Mouse (Mus musculus): Measurements from ENCODE around the gene Prok2. TPM values are rescaled to one million over a fixed set of nuclear protein-coding genes. Genes with fewer than 3 reads are reported as not detected.

The Prok2 gene
- total RNA-seq, 2 experiments from 2014 or later, result 0.49 to 0.82 TPM

GRCm38 (mm10) chr6:99692916-99693841 is 33.0 kb downstream of the Prok2 start:
- peak in 1 of 2 experiments; percentile 35 for DNase-seq (ENCODE audit: extremely low spot score in 1 of 2, low spot score in 1 of 2)

- DNase-seq (ENCODE audit: extremely low spot score in 1 of 2, low spot score in 1 of 2), result peak; percentile 28 to 51
Observed at GRCm38 (mm10) chr6:99692206-99692915, 33.8 kb downstream of the Prok2 start, which contains the start of gene Gpr27. Gpr27 (plus strand) TSS chr6:99692679.

- DNase-seq (ENCODE audit: extremely low spot score in 1 of 2, low spot score in 1 of 2), result no peak
Observed at GRCm38 (mm10) chr6:99691666-99692205, 34.5 kb downstream of the Prok2 start.

GRCm38 (mm10) chr6:99688513-99688912 is 37.7 kb downstream of the Prok2 start:
- no peak for DNase-seq (ENCODE audit: extremely low spot score in 1 of 2, low spot score in 1 of 2)

- DNase-seq (ENCODE audit: extremely low spot score in 1 of 2, low spot score in 1 of 2), result no peak
Observed at GRCm38 (mm10) chr6:99684899-99685298, 41.3 kb downstream of the Prok2 start.

GRCm38 (mm10) chr6:99683974-99684373 is 42.2 kb downstream of the Prok2 start:
- no peak for DNase-seq (ENCODE audit: extremely low spot score in 1 of 2, low spot score in 1 of 2)

GRCm38 (mm10) chr6:99678108-99678507 is 48.1 kb downstream of the Prok2 start:
- DNase-seq (ENCODE audit: extremely low spot score in 1 of 2, low spot score in 1 of 2), result no peak

- DNase-seq (ENCODE audit: extremely low spot score in 1 of 2, low spot score in 1 of 2), result no peak
Observed at GRCm38 (mm10) chr6:99677325-99677724, 48.9 kb downstream of the Prok2 start.

- DNase-seq (ENCODE audit: extremely low spot score in 1 of 2, low spot score in 1 of 2), result no peak
Observed at GRCm38 (mm10) chr6:99674482-99674881, 51.7 kb downstream of the Prok2 start.

GRCm38 (mm10) chr6:99671768-99672167 is 54.4 kb downstream of the Prok2 start:
- DNase-seq (ENCODE audit: extremely low spot score in 1 of 2, low spot score in 1 of 2), result no peak

GRCm38 (mm10) chr6:99670481-99671119 is 55.6 kb downstream of the Prok2 start:
- DNase-seq (ENCODE audit: extremely low spot score in 1 of 2, low spot score in 1 of 2), result peak in 1 of 2 experiments; percentile 50

- peak; percentile 81 to 82 for DNase-seq (ENCODE audit: extremely low spot score in 1 of 2, low spot score in 1 of 2)
Observed at GRCm38 (mm10) chr6:99669481-99670325, 56.5 kb downstream of the Prok2 start.

GRCm38 (mm10) chr6:99667290-99667689 is 58.9 kb downstream of the Prok2 start:
- DNase-seq (ENCODE audit: extremely low spot score in 1 of 2, low spot score in 1 of 2), result no peak

- DNase-seq (ENCODE audit: extremely low spot score in 1 of 2, low spot score in 1 of 2), result no peak
Observed at GRCm38 (mm10) chr6:99666318-99667171, 59.6 kb downstream of the Prok2 start, which contains the start of the genes Eif4e3 and Gm20696. Eif4e3 (minus strand) TSS chr6:99666771. Gm20696 (minus strand) TSS chr6:99666797.

- DNase-seq (ENCODE audit: extremely low spot score in 1 of 2, low spot score in 1 of 2), result no peak
Observed at GRCm38 (mm10) chr6:99665457-99666317, 60.5 kb downstream of the Prok2 start.

- no peak for DNase-seq (ENCODE audit: extremely low spot score in 1 of 2, low spot score in 1 of 2)
Observed at GRCm38 (mm10) chr6:99663232-99663631, 63.0 kb downstream of the Prok2 start.

Data from layer of hippocampus, postnatal 25 days (tissue).